Mouse (Mus musculus) MEL-GATA-1-ER (cell line): Measurements from ENCODE around the gene Hdac10.

Experiments
- DNase-seq: peaks from one replicate; pipeline ENCODE4 v3.0.0-alpha.2; 2012; ENCODE audit warnings: low read depth; ENCODE audit errors: extremely low read depth

The Hdac10 gene

GRCm38 (mm10) chr15:89124312-89124711, 4.2 kb downstream of the Hdac10 start:
- no peak for DNase-seq

DNA sequence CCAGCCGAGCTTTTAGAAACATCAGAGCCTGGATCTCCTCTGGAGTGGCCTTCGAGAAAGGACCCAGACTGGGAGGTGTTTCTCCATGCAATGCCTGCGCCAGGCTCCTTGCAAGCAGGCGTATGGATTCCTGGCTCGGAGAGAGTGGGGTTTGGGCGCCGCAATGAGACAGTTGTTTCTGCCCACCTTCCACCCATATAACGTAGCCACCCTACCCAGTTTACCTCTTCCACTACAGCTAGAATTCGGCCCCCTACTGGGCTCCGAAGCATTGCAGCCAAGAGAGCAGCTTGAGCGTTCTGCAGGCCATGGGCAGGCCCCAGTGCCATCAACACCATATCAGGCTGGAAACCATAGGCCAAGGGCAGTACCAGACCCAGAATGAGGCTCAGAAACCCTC, 4.9 kb downstream of the Hdac10 start:
- no peak for DNase-seq

- peak; percentile 78 for DNase-seq
These were observed 5.7 kb downstream of the Hdac10 start, which contains the start of gene Tubgcp6 for GRCm38 (mm10) chr15:89122649-89123366. TSS of gene Tubgcp6 (minus strand) at chr15:89123112.

GRCm38 (mm10) chr15:89118007-89118406, 10.5 kb downstream of the Hdac10 start:
- no peak for DNase-seq

- no peak for DNase-seq
These were observed 18.4 kb downstream of the Hdac10 start for GRCm38 (mm10) chr15:89110147-89110546.

- no peak for DNase-seq
These were observed 21.5 kb downstream of the Hdac10 start for GRCm38 (mm10) chr15:89106976-89107375.

GRCm38 (mm10) chr15:89106073-89106472, 22.4 kb downstream of the Hdac10 start:
- DNase-seq, result no peak

DNA sequence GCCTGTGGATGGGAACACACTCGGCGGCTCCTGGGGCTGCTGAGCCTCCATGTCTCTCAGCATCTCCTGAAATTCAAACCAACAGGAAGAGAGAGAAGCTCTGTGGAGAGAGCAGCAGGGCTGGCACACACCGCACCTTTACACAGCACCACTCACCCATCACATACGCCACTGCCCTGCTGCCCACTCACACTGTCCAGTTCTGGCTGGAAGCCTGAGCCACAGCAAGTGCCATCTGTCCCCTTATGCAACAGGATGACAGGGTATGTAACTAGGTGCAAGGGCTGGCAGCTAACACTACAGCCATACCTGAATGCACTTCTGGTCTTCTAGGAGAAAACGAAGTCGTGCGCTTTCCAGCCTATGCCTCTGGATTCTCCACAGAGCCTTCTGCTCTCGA, 24.1 kb downstream of the Hdac10 start:
- DNase-seq, result no peak

DNA sequence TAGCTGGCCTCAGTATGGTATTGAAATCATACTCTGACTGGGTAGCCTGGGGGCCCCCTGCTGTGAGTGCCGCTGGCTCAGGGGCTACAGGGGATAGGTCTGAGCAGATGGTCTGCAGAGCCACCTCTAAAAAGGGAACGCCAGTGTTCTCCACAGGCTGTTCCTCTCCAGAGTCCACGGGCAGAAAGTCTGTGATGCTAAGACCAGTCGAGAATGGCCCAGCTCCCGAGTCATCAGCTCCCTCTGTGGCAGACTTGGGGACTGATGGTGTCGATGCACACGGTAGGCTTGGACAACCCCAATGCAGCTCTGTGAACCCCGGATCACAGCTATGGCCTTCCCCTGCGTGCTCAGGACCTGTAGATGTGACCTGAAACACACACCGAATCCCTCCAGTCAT, 24.6 kb downstream of the Hdac10 start:
- DNase-seq, result no peak

DNA sequence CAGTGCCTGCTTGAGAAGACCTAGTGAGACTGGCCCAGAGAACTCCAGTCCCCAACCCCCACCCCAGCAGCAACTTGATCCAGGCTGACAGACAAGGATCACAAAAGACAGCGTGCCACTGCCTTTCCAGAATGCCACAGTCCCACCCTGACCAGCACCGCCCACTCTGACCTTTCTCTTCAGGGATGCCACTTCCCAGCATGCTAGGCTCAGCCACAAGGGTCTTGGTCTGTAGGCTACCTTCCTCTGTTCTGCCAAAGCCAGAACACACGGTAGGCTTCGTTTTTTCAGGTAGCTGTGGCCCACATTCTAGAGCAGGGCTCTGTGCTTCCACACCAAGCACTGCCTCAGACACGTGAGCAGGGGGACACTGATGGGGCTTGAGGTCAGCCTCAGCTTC, 25.9 kb downstream of the Hdac10 start:
- no peak for DNase-seq

DNA sequence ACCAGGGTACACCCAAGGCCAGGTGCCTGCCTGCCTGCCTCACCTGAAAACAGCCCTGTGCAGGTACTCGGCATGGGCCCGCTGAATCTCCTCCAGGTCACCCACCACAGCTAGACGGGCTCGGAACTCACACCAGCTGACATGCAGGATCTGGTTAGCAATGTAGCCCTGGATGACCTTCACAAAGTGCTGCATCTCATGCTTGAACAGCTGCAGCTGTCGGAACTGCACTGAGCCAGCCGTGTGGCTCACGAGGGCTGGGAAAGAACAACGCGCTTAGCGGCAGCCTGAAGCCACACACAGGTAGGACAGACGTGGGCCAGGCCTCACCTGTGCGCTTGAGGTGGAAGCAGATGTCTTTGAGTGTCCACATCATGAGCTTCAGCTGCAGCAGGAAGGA, 27.7 kb downstream of the Hdac10 start:
- no peak for DNase-seq

- no peak for DNase-seq
These were observed 29.9 kb downstream of the Hdac10 start for GRCm38 (mm10) chr15:89098616-89099015.

DNA sequence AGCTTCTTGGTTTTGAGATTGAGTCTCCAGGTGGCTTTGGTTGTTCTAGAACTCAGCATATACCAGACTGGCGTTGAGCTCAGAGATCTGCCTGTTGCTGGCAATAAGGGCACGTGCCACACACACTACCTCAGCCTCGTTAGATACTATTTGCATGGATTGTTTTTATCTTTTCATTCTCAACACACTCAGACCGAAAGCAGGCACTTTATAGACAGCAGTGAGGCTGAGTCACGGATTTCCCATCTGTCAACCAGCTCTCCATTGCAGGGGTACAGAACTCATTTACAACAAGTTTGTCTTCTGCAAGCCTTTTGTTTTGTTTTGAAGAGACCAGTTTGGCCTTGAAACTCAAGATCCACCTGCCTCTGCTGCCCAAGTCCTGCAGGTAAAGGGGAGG, 31.1 kb downstream of the Hdac10 start:
- no peak for DNase-seq

GRCm38 (mm10) chr15:89092181-89092580, 36.3 kb downstream of the Hdac10 start:
- DNase-seq, result no peak

- no peak for DNase-seq
These were observed 37.8 kb downstream of the Hdac10 start for GRCm38 (mm10) chr15:89090662-89091061.

DNA sequence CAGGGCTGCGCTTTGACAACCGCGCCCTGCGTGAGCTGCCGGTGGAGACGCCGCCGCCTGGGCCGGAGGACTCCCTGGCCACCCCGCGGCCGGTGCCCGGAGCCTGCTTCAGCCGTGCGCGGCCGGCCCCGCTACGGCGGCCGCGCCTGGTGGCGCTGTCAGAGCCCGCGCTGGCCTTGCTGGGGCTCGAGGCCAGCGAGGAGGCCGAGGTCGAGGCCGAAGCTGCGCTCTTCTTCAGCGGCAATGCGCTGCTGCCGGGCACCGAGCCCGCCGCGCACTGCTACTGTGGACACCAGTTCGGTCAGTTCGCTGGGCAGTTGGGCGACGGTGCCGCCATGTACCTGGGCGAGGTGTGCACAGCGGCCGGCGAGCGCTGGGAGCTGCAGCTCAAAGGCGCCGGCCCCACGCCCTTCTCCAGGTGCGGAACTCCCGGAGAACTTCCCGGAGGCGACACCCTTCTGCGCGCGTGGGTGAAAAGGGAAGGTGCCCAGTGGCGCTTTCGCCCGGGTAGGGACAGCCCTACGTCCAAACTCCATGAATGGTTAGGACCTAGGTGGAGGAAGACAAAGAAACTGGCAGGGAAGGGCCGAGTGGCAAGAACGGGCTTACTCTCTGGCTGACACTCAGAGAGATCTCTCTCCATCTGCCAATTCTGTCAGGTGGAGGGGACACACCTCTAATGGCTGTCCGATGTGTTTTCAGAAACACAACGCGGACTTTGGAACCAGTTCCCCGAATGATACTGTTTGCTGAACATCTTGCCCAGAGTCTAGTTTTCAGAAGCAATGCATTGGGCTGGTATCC, 39.0 kb downstream of the Hdac10 start:
- no peak for DNase-seq

GRCm38 (mm10) chr15:89088607-89089247, 39.8 kb downstream of the Hdac10 start, which contains the start of gene Selenoo:
TSS of gene Selenoo (plus strand) at chr15:89089084.
- DNase-seq, result peak; percentile 65

GRCm38 (mm10) chr15:89084826-89085225, 43.7 kb downstream of the Hdac10 start:
- no peak for DNase-seq

GRCm38 (mm10) chr15:89083906-89084305, 44.6 kb downstream of the Hdac10 start:
- no peak for DNase-seq

DNA sequence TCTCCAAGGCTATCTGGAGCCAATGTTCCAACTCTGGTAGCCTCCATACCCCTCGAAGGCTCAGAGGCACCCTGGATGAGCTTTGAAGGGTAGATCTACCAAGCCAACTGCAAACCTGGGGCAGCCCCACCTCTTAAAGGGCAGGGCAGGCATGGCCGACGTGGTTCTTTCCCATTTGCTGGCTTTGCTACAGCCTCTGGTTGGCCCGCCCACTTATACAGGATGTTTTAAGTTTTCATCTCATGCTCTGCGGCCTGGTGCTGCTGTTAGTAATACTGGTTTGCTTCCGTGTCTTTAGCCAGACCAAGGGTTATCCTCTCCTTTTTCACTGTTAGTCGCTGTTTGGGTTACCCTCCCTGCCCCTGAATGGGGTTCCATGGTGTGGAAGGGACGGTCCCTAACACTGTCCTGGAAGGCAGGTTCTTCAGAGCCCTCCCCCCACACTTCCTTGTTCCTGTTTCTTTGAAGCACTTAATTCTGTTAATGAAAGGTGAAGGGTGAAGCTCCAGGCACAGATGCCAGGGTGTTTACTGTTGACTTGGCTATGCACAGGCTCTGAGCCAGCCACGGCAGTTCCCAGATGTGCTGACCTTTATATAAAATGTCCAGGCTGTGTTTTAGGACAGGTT, 50.2 kb downstream of the Hdac10 start:
- DNase-seq, result peak; percentile 77

DNA sequence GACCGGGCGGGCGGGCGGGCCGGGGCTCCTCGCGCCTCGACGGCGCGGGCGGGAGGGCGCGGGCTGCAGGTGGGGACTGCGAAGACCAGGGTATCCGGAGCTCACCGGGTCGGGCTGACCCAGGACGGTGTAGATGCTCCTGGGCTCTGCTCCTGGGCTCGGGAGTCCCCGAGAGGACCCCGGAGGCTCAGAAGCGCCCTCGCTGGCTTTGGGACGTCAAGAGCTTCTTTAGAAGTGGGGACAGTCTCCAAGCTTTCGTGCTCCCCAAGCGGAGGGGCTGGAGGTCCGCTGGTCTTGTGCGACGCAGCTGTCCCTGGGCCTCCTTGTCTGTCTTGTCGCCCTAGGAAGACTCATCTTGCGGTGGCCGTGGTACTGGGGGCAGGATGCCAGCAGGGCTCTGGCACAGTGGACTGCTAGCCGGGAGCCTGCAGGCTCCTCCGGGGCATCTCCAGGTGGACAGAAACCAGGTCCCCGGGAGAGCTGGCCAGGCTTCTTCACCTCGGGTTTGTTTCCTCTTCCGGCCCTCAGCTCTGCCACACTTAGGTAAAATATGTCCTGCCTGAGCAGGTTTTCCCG, 52.3 kb downstream of the Hdac10 start:
- no peak for DNase-seq
